21 mouse cellular contexts compared by ENCODE assay signal in the genomic region with DNA sequence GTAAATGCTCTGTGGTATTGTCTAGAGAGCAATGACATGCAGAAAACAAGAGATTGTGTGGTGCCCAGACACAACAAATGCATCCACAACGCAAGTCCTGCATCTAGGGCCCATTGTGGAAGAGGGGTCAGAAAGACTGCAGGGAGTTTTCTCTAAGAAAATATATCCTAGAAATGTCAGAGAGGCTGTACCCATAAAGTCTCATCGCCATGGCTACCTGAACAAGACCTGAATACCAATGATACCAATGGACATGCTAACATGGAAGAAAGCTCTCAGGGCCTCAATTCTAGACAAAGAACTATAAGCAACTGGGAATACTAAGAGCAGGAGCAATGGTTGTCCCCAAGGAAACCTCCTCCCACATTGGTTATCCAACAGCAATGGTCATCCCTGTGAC. TPM values are rescaled to one million over a fixed set of nuclear protein-coding genes. Genes with fewer than 3 reads are reported as not detected.
"Had no signal": no experiment of that assay in that cellular context is flagged by ENCODE, and none has a peak within 500 bp of the region (broad histone marks: within the 10 kb centered on the region; RNA-seq: fewer than 3 reads in every experiment).

No protein-coding gene starts in this region.

- H3K4me2 ChIP-seq: limb, embryonic 12.5 days; limb, embryonic 15.5 days; liver, embryonic 11.5 days; lung, embryonic 14.5 days; midbrain, embryonic 12.5 days; neural tube, embryonic 13.5 days had no signal

- H3K27ac ChIP-seq: kidney, postnatal 0 days; layer of hippocampus, adult 2 months; limb, embryonic 12.5 days; limb, embryonic 15.5 days; liver, embryonic 14.5 days; macrophage; midbrain, embryonic 12.5 days; neural tube, embryonic 13.5 days had no signal

- H3K9ac ChIP-seq: limb, embryonic 12.5 days; limb, embryonic 15.5 days; liver, embryonic 14.5 days; liver, postnatal 0 days; lung, embryonic 14.5 days; midbrain, embryonic 12.5 days; neural tube, embryonic 13.5 days had no signal

- H3K27me3 ChIP-seq: limb, embryonic 12.5 days; limb, embryonic 15.5 days; midbrain, embryonic 12.5 days; neural tube, embryonic 13.5 days had no signal

- H3K4me1 ChIP-seq: limb, embryonic 12.5 days; limb, embryonic 15.5 days; neural tube, embryonic 13.5 days had no signal

- H3K9me3 ChIP-seq: limb, embryonic 12.5 days; limb, embryonic 15.5 days; midbrain, embryonic 12.5 days; neural tube, embryonic 13.5 days had no signal

- DNase-seq: kidney, adult 2 months; kidney, postnatal 25 days; liver, postnatal 0 days; lung, embryonic 14.5 days; thymus, adult 18-20 months; thymus, postnatal 36 days had no signal

- H3K36me3 ChIP-seq: limb, embryonic 12.5 days; limb, embryonic 15.5 days; midbrain, embryonic 12.5 days; neural tube, embryonic 13.5 days had no signal

- ATAC-seq: intestine, postnatal 0 days; liver, postnatal 0 days; lung, postnatal 0 days had no signal

- H3K4me3 ChIP-seq: layer of hippocampus, adult 2 months; limb, embryonic 12.5 days; limb, embryonic 15.5 days; midbrain, embryonic 12.5 days; myocyte; neural tube, embryonic 13.5 days had no signal

RNA-seq across cellular contexts. Expression of a gene that starts 34.0 kb away (rescaled TPM):
- total RNA-seq: left cerebral cortex, adult 18-20 months; megakaryocyte, adult 5-6 weeks; monocyte, adult 5-6 weeks had no signal
- polyA plus RNA-seq: macrophage, myocyte had no signal
